Mouse (Mus musculus) embryonic facial prominence, embryonic 11.5 days (tissue): ENCODE measurements around the gene Spata2l. TPM values are rescaled to one million over a fixed set of nuclear protein-coding genes. Genes with fewer than 3 reads are reported as not detected.
A peak's percentile ranks its signal among the peaks of the same experiment; 100 is the strongest.
"Not testable (repeated sequence)": the region's sequence is repeated elsewhere in the genome, so short reads cannot be mapped to it uniquely, and the experiment has no call there.

ENCODE experiments used
- ATAC-seq: fragments of 200-750 bp; cut with Nextera tagmentation; replicated peaks from 2 replicates; pipeline ENCODE4 v1.8.0; 2017; ENCODE audit warnings: low read depth; ENCODE audit not compliant: insufficient number of reproducible peaks, low FRiP score, low TSS enrichment
- DNase-seq: peaks from one replicate; pipeline ENCODE4 v3.0.0-alpha.2; 2015; ENCODE audit warnings: low spot score
- H3K27ac ChIP-seq: fragments of 300-500 bp; sonication (generic); replicated peaks from 2 replicates; pipeline ENCODE4 v1.5.1; 2014; ENCODE audit warnings: mild to moderate bottlenecking, low read depth, low read length, control low read depth
- H3K27me3 ChIP-seq: fragments of 300-500 bp; sonication (generic); 2 replicates; pipeline ENCODE4 v1.6.1; 2014; ENCODE audit warnings: mild to moderate bottlenecking, low read length, moderate library complexity, mixed read lengths; ENCODE audit not compliant: control insufficient read depth, insufficient read depth
- H3K36me3 ChIP-seq: fragments of 300-500 bp; sonication (generic); replicated peaks from 2 replicates; pipeline ENCODE4 v1.6.1; 2014; ENCODE audit warnings: low read depth, mild to moderate bottlenecking, low read length, moderate library complexity, mixed read lengths; ENCODE audit not compliant: control insufficient read depth, insufficient read depth
- H3K4me1 ChIP-seq: fragments of 300-500 bp; sonication (generic); 2 replicates; pipeline ENCODE4 v1.6.1; 2014; ENCODE audit warnings: low read length, mixed read lengths; ENCODE audit not compliant: control insufficient read depth, insufficient read depth
- H3K4me2 ChIP-seq: fragments of 300-500 bp; sonication (generic); 2 replicates; pipeline ENCODE4 v1.6.1; 2014; ENCODE audit warnings: low read depth, mild to moderate bottlenecking, control low read depth, low read length, moderate library complexity
- H3K4me3 ChIP-seq: fragments of 300-500 bp; sonication (generic); 2 replicates; pipeline ENCODE4 v1.5.1; 2014; ENCODE audit warnings: low read depth, low read length, control low read depth
- H3K9ac ChIP-seq: fragments of 300-500 bp; sonication (generic); replicated peaks from 2 replicates; pipeline ENCODE4 v1.6.1; 2014; ENCODE audit warnings: mild to moderate bottlenecking, control low read depth, low read length
- H3K9me3 ChIP-seq: fragments of 300-500 bp; sonication (generic); replicated peaks from 2 replicates; pipeline ENCODE4 v1.6.1; 2016; ENCODE audit warnings: mild to moderate bottlenecking, low read length, inconsistent platforms, mixed read lengths; ENCODE audit not compliant: control insufficient read depth
- WGBS: fragments of 180-500 bp; shearing (Covaris S2); extraction: QIAGEN DNeasy Blood & Tissue Kit; methylation state at CpG from one replicate; pipeline ENCODE4 v1.1.7; 2014; 5-methylcytosine and 5-hydroxymethylcytosine counted together
- polyA plus RNA-seq: library from polyadenylated mRNA; unstranded; fragments of >200 nt; fragmentation: Nextera tagmentation; extraction: Ambion mirVana; gene quantifications from 2 replicates; pipeline ENCODE4 v1.2.1, GENCODE M21; 2014

Spata2l gene
- polyA plus RNA-seq, 1 experiment from 2014 or later, result 1.1 TPM

DNA sequence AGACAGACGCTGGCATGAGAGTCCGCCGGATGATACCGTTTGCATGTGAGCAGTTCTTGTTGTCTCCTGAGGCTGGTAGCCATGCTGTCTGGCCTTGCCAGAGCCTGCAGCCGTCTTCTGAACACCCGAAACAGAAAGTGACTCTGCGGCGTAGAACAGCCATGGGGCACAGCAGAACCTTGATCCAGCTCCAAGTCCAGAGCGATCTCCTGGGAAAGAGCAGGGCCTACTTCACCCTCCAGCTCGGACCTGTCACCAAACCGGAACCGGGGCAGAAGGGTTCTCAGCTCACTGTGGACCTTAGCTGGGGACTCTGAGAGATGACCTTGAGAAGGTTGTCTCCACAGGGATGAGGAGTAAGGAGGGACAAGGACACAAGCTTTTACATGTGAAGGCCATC, 39.1 kb upstream of the Spata2l start:
- Histone ChIP-seq H3K9me3 (no peaks in the 10 kb centered on the region), H3K4me2 (no peak overlapping the region), H3K27me3 (no peaks in the 10 kb centered on the region), H3K9ac (no peak overlapping the region), H3K4me3 (no peak overlapping the region), H3K4me1 (no peaks in the 10 kb centered on the region), H3K36me3 (no peaks in the 10 kb centered on the region; the same call in none of the 2 replicates), H3K27ac (no peak overlapping the region)
- no peak for ATAC-seq
- 93% methylated on average over 12 of the region's 12 CpGs for WGBS
- DNase-seq, result no peak

DNA sequence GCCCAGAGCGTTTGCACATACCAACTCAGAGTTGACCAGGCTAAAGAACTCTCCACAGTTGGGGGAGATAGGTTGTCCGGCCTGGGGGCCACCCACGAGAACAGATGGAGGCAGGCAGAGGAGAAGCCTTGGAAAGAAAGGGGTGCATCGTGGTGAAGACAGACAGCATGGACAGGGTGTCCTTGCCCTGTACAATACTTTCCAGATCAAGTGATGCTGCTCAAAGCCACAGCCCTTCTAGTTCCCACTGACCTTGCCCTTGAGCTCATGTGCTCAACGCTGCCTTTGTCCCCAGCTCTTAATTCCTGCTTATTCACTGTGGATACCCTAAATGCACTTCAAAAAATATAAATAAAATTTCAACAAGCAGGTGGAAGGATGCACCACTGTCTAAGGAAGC, 38.4 kb upstream of the Spata2l start:
- DNase-seq (no peak), ATAC-seq (no peak)
- no peak overlapping the region for H3K4me2 ChIP-seq
- H3K9me3 ChIP-seq, result no peaks in the 10 kb centered on the region
- H3K4me1 ChIP-seq, result no peaks in the 10 kb centered on the region
- H3K4me3 ChIP-seq, result no peak overlapping the region
- no peaks in the 10 kb centered on the region; the same call in none of the 2 replicates for H3K36me3 ChIP-seq
- WGBS, result 77% methylated on average over 5 of the region's 5 CpGs
- H3K9ac ChIP-seq, result no peak overlapping the region
- H3K27ac ChIP-seq, result no peak overlapping the region
- no peaks in the 10 kb centered on the region for H3K27me3 ChIP-seq

DNA sequence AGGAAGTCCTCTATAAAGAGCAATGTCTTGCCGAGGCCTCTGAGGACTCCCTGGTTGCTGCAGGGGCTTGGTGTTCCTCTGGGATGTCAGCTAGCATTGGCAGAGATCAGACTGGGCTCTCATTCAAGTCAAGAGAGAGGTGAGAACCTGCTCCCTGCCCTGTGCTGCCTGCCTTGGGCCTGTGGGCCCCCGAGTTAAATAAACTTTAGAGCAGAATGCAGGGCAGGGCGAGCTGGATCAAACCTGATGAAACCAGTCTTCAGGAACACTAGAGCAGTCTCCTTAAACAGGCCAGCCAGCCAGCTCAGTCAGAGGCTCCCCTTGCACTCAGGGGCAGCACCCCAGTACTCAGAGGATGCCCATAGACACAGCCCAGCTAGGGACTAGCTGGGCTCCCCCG, 35.9 kb upstream of the Spata2l start:
- WGBS, result 73% methylated on average over 4 of the region's 4 CpGs
- DNase-seq (peak; percentile 6), ATAC-seq (no peak)
- Histone ChIP-seq H3K4me2 (no peak overlapping the region), H3K9ac (no peak overlapping the region), H3K27me3 (no peaks in the 10 kb centered on the region), H3K9me3 (no peaks in the 10 kb centered on the region), H3K4me1 (no peaks in the 10 kb centered on the region), H3K36me3 (peaks cover 2% of the 10 kb centered on the region), H3K4me3 (no peak overlapping the region), H3K27ac (no peak overlapping the region)

DNA sequence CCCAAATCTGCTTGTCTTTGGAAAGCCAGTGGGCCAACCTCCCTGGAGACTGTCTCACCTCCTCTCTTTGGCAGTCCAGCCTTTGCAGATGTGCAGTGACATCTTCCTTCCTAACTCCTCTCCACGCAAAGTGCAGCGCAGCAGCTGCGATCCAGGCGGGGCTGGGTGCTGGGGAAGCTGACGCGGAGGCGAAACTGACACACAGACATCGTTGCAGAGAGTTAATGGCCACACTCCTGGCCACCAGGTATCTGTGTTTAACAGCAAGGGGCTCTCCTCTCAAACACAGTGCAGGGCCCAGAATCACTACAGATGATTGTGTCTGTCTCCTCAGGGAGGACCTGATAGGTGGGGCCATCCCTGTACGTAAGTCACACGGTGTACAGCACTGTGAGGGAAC, 35.1 kb upstream of the Spata2l start:
- Histone ChIP-seq H3K27me3 (no peaks in the 10 kb centered on the region), H3K27ac (no peak overlapping the region), H3K9ac (no peak overlapping the region), H3K9me3 (no peaks in the 10 kb centered on the region), H3K4me3 (no peak overlapping the region), H3K36me3 (peaks cover 2% of the 10 kb centered on the region; the same call in 1 of the 2 replicates), H3K4me1 (no peaks in the 10 kb centered on the region), H3K4me2 (no peak overlapping the region)
- DNase-seq (no peak), ATAC-seq (no peak)
- WGBS, result 93% methylated on average over 10 of the region's 10 CpGs

DNA sequence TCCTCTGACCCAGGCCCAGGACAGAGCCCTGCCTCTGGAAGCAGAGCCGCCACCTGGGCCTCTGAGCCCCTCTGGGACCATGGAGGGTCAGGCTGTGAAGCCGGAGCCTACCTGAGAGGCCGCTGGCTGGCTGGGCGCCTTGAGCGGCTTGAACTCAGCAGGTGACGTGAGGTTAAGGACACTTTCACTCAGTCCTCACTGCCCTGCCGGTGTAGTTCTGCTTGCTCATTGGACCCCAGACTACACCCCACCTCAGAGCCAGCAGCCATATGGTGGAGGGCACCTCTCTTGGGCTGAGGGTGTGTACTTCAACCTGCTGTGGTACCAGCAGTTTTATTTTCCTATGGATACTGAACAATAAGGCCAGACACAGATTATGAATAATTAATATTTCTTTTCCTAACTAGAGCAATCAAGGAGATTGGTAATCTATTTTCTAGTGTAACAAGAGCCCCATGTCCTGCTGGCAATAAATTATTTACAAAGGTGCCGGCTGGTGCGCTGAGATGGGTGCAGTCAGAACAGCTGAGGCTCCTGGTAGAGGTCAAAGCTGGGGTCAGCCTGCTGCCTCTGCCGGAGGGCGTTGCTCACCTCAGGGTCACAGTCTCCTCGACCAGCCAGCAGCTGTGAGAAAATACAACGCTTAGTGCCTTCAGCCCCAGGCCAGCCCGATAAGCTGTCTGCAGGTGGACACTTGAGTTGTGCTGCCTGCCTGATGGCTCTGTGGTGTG, 32.1 kb upstream of the Spata2l start:
- Histone ChIP-seq H3K27ac (no peak overlapping the region), H3K36me3 (peaks cover 2% of the 10 kb centered on the region), H3K4me3 (no peak overlapping the region), H3K9me3 (no peaks in the 10 kb centered on the region), H3K27me3 (no peaks in the 10 kb centered on the region), H3K4me2 (no peak overlapping the region), H3K9ac (no peak overlapping the region), H3K4me1 (no peaks in the 10 kb centered on the region)
- WGBS, result 70% methylated on average over 14 of the region's 14 CpGs
- DNase-seq (no peak), ATAC-seq (peak; percentile 36; the same call in 1 of the 2 replicates)

- H3K9ac ChIP-seq, H3K9me3 ChIP-seq, H3K27me3 ChIP-seq, H3K27ac ChIP-seq, H3K36me3 ChIP-seq, DNase-seq, H3K4me1 ChIP-seq, H3K4me2 ChIP-seq, H3K4me3 ChIP-seq, ATAC-seq: not testable (repeated sequence)
- WGBS, result 91% methylated on average over 8 of the region's 8 CpGs
Measured at GRCm38 (mm10) chr8:123257593-123257992, 21.6 kb upstream of the Spata2l start.

GRCm38 (mm10) chr8:123257114-123257513, 21.1 kb upstream of the Spata2l start:
- ATAC-seq (no peak), DNase-seq (no peak)
- Histone ChIP-seq H3K4me1 (peaks cover 4% of the 10 kb centered on the region; the same call in 1 of the 2 replicates), H3K9me3 (no peaks in the 10 kb centered on the region), H3K4me3 (no peak overlapping the region), H3K4me2 (no peak overlapping the region), H3K36me3 (no peaks in the 10 kb centered on the region; the same call in none of the 2 replicates), H3K9ac (no peak overlapping the region), H3K27me3 (no peaks in the 10 kb centered on the region), H3K27ac (no peak overlapping the region)
- WGBS, result 45% methylated on average over 3 of the region's 3 CpGs

DNA sequence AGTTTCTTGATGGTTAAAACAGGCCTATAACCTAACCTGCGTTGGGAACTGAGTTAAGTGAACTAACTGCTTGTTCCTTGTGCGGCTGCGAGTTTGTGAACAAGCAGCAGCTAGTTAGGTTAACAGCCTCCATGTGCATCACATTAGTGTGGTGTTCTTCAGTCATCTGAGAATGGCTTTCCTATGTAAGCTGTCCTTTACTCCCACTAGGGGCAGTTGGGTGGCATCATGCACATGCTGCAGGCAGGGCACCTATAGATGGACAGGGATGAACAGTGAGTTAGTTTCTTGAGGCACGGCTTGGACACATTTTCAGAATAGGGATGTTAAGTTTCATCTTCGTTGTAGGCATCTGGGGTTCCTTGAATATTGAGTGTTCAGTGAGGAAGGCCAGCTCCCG, 19.1 kb upstream of the Spata2l start:
- peak overlapping the region; percentile 78 for H3K4me3 ChIP-seq
- H3K9me3 ChIP-seq, result no peaks in the 10 kb centered on the region
- DNase-seq (no peak), ATAC-seq (no peak)
- peak overlapping the region; percentile 94 for H3K4me2 ChIP-seq
- H3K27ac ChIP-seq, result no peak overlapping the region
- peak overlapping the region; percentile 96 for H3K9ac ChIP-seq
- H3K36me3 ChIP-seq, result no peaks in the 10 kb centered on the region; the same call in none of the 2 replicates
- no peaks in the 10 kb centered on the region for H3K27me3 ChIP-seq
- WGBS, result 67% methylated on average over 6 of the region's 6 CpGs
- peaks cover 4% of the 10 kb centered on the region; the same call in 1 of the 2 replicates for H3K4me1 ChIP-seq
